Mouse (Mus musculus): ENCODE data around the gene Psme3.

GRCm38 (mm10) chr11:101283805-101284204 lies 32.2 kb upstream of the Psme3 start:
- TF ChIP-seq CTCF (IDR thresholded peaks at IDR 0.05) (no peak), EP300 (IDR thresholded peaks at IDR 0.05) (no peak)

Measured in lung, postnatal 0 days (tissue).